In genomic region chr12:104557761-104558160, GRCm38 (mm10) we compare ENCODE assay signal across 7 mouse cellular contexts.
A peak's percentile ranks its signal among the peaks of the same experiment; 100 is the strongest.
DNase-seq lines count a peak whose midpoint lies in the region.

No protein-coding gene starts in this region.

- peak; percentile 3 for DNase-seq in ovary, adult 18-20 months (ENCODE audit: low spot score)
- DNase-seq in ovary, postnatal 14 days (ENCODE audit: low spot score) = no peak
- peak; percentile 41 for DNase-seq in fibroblast of lung, adult 2 months (ENCODE audit: low read depth)
- DNase-seq in heart, postnatal 4 days = peak; percentile 67
- DNase-seq in ovary, postnatal 36 days (ENCODE audit: low spot score) = peak; percentile 31
- no peak for DNase-seq in urinary bladder, postnatal 14 days (ENCODE audit: low spot score)
- DNase-seq in urinary bladder, postnatal 10 days (ENCODE audit: low spot score) = no peak

Comparison
In these comparisons a context has a peak if more than half of its experiments do, and no peak if none do; other contexts are left out.
1. DNase-seq: peak in ovary, adult 18-20 months (single experiment), fibroblast of lung, adult 2 months (single experiment), heart, postnatal 4 days (single experiment) and ovary, postnatal 36 days (single experiment); none in ovary, postnatal 14 days (single experiment), urinary bladder, postnatal 14 days (single experiment) and urinary bladder, postnatal 10 days (single experiment).